26 mouse cellular contexts compared by ENCODE assay signal in the genomic region with DNA sequence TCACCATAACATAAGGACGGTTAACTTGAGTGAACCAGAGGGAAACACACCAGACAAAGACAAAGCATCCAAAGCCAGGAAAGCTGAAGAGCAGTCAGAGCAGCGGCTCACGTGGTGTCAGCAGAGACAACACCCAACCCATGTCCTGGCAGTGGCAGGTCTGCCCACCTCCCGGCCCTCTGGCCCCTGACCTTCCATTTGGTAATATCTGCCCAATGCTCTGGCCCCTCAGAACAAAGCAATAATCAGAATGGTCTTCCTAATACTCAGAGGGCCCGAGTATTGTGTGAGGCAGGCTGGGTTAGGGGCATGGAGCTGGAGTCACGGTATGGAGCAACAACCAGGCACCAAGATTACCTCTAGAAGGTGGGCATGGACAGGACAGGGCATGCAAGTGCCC.
"Had no signal": no experiment of that assay in that cellular context is flagged by ENCODE, and none has a peak within 500 bp of the region (broad histone marks: within the 10 kb centered on the region; RNA-seq: fewer than 3 reads in every experiment).

No protein-coding gene starts in this region.

- H3K4me3 ChIP-seq: gastrocnemius, adult 2 months; heart, adult 2 months; heart, embryonic 13.5 days; heart, embryonic 15.5 days; hindbrain, embryonic 10.5 days; hindbrain, embryonic 12.5 days; intestine, embryonic 15.5 days; layer of hippocampus, adult 2 months; limb, embryonic 13.5 days; limb, embryonic 15.5 days; liver, embryonic 12.5 days had no signal

- H3K4me1 ChIP-seq: heart, embryonic 15.5 days; hindbrain, embryonic 10.5 days; hindbrain, embryonic 12.5 days; intestine, embryonic 15.5 days; limb, embryonic 13.5 days; liver, embryonic 12.5 days had no signal

- H3K9ac ChIP-seq: heart, embryonic 13.5 days; heart, embryonic 15.5 days; hindbrain, embryonic 12.5 days; hindbrain, embryonic 14.5 days; intestine, embryonic 15.5 days; limb, embryonic 13.5 days; limb, embryonic 15.5 days; liver, embryonic 12.5 days had no signal

- DNase-seq: gastrocnemius, adult 2 months; gastrocnemius, postnatal 10 days; gastrocnemius, postnatal 25 days; heart, adult 2 months; heart, postnatal 14 days; heart, postnatal 36 days; kidney, adult 18-20 months; kidney, adult 8-10 months; kidney, postnatal 10 days; kidney, postnatal 25 days; kidney, postnatal 4 days; left cerebral cortex, postnatal 4 days had no signal

- ATAC-seq: hindbrain, embryonic 16.5 days; inflammation-experienced regulatory T-cells, adult 6 months; intestine, embryonic 15.5 days; intestine, postnatal 0 days; liver, embryonic 12.5 days had no signal

- H3K27me3 ChIP-seq: heart, embryonic 13.5 days; heart, embryonic 15.5 days; hindbrain, embryonic 12.5 days; intestine, embryonic 15.5 days; limb, embryonic 13.5 days; limb, embryonic 15.5 days; liver, embryonic 12.5 days had no signal

- H3K9me3 ChIP-seq: heart, embryonic 13.5 days; heart, embryonic 15.5 days; hindbrain, embryonic 10.5 days; hindbrain, embryonic 12.5 days; intestine, embryonic 15.5 days; limb, embryonic 13.5 days; limb, embryonic 15.5 days; liver, embryonic 12.5 days had no signal

- H3K4me2 ChIP-seq: heart, embryonic 11.5 days; heart, embryonic 13.5 days; heart, embryonic 15.5 days; hindbrain, embryonic 12.5 days; hindbrain, embryonic 14.5 days; intestine, embryonic 15.5 days; limb, embryonic 13.5 days; limb, embryonic 15.5 days; liver, embryonic 12.5 days had no signal

- H3K27ac ChIP-seq: gastrocnemius, adult 2 months; heart, adult 2 months; heart, embryonic 13.5 days; heart, embryonic 15.5 days; hindbrain, embryonic 10.5 days; hindbrain, embryonic 12.5 days; hindbrain, embryonic 14.5 days; intestine, embryonic 15.5 days; layer of hippocampus, adult 2 months; limb, embryonic 13.5 days; limb, embryonic 15.5 days; liver, embryonic 12.5 days had no signal
